Mouse (Mus musculus) kidney, adult 2 months (tissue): Measurements from ENCODE around the gene Olfr186.

Source experiments
- CTCF ChIP-seq: fragments of 200-500 bp; conservative IDR thresholded peaks from 2 replicates; pipeline ENCODE4 v1.5.1; 2011; ENCODE audit warnings: low read depth, mild to moderate bottlenecking, control low read depth, low read length, moderate library complexity, mixed read lengths; ENCODE audit not compliant: insufficient read depth, insufficient read length
- POLR2A ChIP-seq: fragments of 200-500 bp; IDR thresholded peaks from one replicate; pipeline ENCODE4 v1.6.1; 2011; ENCODE audit warnings: low read depth, low read length, control low read depth

- TF ChIP-seq POLR2A: no peak
- no peak for TF ChIP-seq CTCF
Observed at GRCm38 (mm10) chr16:58995057-58995456, 35.0 kb downstream of the Olfr186 start, which contains the start of gene Olfr183.
